Mouse (Mus musculus) megakaryocyte, adult 5-6 weeks (primary cell): ENCODE data around the gene Calhm5. TPM values are rescaled to one million over a fixed set of nuclear protein-coding genes. Genes with fewer than 3 reads are reported as not detected.

ENCODE experiments used
- ATAC-seq: 2 replicates; pipeline ENCODE4 v1.8.0; 2016; ENCODE audit warnings: mild to moderate bottlenecking, inconsistent platforms; ENCODE audit not compliant: poor library complexity, severe bottlenecking
- total RNA-seq, 2 experiments: library from RNA; stranded (forward) in 1 of 2; stranded (reverse) in 1 of 2; fragments of 153-499, 151-499 nt in 1 of 2; fragments of 221-1000, 200-1000 nt in 1 of 2; gene quantifications; 2 replicates each; pipeline versions ENCODE4 v1.2.3 to v1.2.4; 2015 to 2017

The Calhm5 gene
- not detected in 2 replicates for total RNA-seq (2015)
- not detected in 2 replicates for total RNA-seq (2017)

DNA sequence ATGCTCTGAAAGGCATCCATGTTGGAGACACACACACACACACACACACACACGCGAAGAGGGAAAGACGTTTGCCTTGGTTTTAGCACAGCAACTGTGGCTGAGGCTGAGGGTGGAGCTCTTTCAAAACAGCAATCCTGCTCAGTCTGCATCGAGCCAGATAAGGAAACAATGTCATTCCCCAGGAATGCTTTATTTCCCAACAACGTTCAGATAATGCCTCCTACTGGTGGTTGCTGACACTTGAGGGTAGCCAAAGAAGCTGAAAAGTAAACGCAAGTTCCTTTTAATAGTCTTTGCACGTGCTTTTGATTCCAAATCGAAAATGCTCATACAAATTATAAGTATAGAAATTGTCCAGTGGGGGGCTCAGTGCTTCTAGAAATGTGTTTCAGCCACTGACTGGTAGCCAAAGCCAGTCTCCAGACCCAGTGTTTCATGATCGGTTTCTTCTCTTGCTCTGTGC lies at the start of gene Calhm5:
Calhm5 (minus strand) TSS at position 102 of the 466 bp plus-strand sequence.
- ATAC-seq = peak; percentile 69

DNA sequence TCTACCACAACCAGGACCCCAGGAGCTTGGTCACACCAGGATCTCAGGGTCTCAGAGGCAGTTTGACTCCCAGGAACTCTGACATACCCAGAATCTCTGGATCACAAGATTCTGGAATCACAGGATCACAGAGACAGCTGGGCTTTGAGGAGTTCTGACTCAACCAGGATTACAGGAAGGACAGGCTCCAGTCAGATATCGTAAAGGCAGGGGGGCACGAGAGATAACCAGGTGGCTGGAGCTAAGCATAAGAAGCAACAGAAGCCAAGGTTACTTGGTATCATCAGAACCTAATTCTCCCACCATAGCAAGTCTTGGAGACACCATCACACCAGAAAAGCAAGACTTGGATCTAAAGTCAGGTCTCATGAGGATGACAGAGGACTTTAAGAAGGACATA lies 45.4 kb upstream of the Calhm5 start:
- no peak for ATAC-seq

GRCm38 (mm10) chr10:34139768-34140167 lies 43.4 kb upstream of the Calhm5 start:
- 0 out of 2 replicates have a peak, but pooled peaks have one; percentile 15 for ATAC-seq

- peak; percentile 56; the same call in 1 of the 2 replicates for ATAC-seq
Observed at GRCm38 (mm10) chr10:34138027-34138426, 41.7 kb upstream of the Calhm5 start.

DNA sequence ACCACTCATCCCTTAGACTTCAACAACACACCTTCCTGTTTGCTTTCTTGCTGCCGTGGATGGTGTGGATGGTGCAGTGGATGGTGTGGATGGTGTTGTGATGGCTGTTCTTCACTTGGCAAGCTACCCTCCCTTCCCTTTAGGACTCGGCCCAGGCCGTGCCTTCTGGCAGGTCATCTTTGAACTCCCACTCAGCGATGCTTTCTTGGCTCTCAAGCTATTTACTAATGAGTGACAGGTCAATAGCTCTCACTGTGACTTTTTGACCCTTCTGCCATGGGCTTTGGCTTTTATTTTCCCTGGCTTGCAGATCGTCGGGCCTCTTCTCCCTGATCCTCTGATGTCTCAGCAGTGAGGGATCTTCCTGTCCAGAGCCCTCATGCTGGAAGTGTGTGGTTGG lies 40.1 kb upstream of the Calhm5 start:
- ATAC-seq = no peak

GRCm38 (mm10) chr10:34131356-34131755 lies 35.0 kb upstream of the Calhm5 start:
- peak; percentile 79 for ATAC-seq

- ATAC-seq = 0 out of 2 replicates have a peak, but pooled peaks have one; percentile 7
Observed at GRCm38 (mm10) chr10:34128391-34128790, 32.1 kb upstream of the Calhm5 start.

DNA sequence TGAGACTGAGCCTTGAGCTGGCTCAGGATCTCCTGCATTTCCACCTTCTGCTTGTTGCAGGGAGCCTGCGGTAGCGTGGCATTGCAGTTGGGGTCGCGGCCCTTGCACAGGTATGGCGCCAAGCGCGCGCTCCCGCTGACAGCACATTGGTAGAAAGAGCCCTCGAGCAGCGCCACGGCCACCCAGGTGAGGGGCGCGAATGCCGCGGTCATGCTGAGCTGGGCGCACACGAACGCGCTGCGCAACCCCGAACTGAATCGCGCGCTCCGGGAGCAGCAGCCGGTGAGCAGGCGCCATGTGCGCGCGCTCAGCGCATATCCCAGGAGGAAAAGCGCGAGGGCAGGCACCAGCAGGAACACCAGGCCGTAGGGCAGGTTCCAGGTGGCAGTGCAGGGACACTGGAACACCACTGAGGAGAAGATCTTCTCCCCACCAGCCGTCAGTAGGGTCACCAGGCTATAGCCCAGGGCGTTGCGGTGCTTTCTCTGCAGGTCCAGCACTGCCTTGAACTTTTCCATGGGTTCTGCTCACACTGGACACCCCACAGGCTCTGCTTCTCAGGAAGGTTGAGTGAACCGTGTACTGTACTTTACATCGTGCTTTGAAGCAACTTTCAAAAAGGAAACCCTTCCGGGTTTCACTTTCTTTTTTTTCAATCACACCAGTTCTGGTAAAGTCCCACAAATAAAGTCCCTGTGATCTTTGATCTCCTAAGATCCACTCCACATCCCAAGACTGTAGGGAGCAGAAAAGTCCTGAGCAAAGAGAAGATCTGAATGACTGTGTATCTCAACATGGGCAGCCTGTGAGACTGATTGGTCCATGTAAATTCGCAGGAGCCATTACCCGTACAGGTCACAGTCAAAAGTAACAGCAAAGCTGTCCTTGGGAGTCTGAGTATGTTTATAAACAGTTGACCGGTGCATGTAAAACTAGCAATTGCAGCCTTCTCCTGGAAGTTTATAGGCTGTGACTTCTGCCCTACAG lies 31.4 kb upstream of the Calhm5 start, which contains the start of gene Calhm6:
Calhm6 (minus strand) TSS at position 593 of the 987 bp plus-strand sequence.
- ATAC-seq = peak; percentile 53

GRCm38 (mm10) chr10:34118421-34118820 lies 22.1 kb upstream of the Calhm5 start:
- peak; percentile 54 for ATAC-seq

GRCm38 (mm10) chr10:34117770-34118169 lies 21.5 kb upstream of the Calhm5 start:
- ATAC-seq = peak; percentile 24; the same call in 1 of the 2 replicates

DNA sequence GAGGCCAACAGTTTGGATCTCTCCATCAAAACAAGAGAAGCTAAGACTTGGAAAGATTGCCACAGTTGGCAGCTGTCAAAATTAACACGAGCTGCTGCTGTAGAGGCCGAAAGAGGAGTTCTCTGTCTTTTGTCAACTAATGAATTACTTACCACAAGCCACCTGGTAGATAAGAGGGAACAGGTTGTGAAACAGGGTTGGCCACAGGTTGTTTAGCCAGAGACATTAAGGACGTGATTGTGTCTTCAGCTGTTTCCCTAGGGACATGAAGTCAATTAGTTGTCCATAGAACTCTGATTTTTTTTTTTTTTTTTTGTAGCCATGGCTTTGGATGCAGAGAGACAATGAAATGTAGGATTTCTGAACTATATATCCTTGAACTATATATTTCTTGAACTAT lies 20.8 kb upstream of the Calhm5 start:
- ATAC-seq = no peak

GRCm38 (mm10) chr10:34111964-34112738 lies 15.8 kb upstream of the Calhm5 start:
- no peak for ATAC-seq

- ATAC-seq = peak; percentile 63
Observed at GRCm38 (mm10) chr10:34110863-34111465, 14.6 kb upstream of the Calhm5 start.

DNA sequence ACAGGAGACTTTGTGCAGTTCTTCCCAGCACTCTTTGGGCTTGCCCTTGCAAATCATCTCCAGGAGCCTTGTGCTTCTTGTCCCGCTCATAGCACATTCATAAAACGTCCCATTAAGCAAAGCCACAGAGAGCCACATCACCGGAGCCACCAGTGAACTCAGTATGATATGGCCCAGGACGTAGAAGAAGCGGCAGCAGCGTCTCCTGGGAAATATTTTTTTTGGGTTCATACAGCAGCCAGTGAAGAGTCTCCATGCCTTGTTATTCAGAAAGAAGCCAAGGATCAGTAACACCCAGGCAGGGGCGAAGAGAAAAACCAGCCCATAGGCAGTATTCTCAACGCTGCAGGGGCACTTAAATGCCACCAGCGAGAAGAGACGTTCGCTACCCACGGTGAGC lies 355 bp downstream of the Calhm5 start:
- no peak for ATAC-seq

- no peak for ATAC-seq
Observed at GRCm38 (mm10) chr10:34095147-34095546, 1.2 kb downstream of the Calhm5 start.

DNA sequence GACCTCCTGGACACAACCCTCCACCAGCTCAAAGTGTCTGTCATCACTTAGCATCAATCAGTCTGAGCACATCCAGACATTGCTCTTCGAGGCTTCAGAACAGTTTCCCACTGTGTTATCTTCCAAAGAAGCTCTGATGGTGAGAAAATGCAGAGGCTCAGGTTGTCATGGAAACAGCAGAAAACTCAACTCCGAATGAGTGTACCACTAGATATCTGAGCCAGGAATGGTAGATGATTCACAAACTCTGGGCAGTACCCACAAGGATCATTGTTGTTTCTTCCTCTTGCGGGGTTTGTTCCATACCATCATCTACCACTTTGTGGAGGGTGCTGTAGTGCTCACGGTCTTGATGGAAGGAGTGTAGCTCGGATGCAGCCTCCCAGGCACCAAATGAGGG lies 4.4 kb downstream of the Calhm5 start:
- no peak for ATAC-seq

- no peak for ATAC-seq
Observed at GRCm38 (mm10) chr10:34090481-34090880, 5.8 kb downstream of the Calhm5 start.

- no peak for ATAC-seq
Observed at GRCm38 (mm10) chr10:34089517-34089916, 6.8 kb downstream of the Calhm5 start.

- ATAC-seq = no peak
Observed at GRCm38 (mm10) chr10:34088515-34088914, 7.8 kb downstream of the Calhm5 start.

DNA sequence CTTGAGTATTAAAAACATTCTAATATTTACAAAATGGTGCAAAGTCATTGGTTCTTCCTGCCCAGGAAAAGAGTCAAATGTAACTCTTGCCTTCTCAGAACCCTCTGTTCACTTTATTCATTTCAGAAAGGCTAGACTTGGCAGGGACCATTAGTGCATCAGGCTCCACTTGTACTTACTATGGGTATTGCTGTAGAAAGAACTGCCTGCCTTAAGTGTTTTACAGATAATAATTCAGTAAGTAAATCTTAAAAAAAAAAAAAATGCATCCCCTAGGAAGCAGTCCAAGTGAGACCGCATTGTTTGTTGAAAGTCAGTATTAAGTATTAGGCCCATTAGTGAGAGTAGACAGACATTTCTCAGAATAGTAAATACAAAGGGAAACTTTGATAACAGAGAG lies 9.8 kb downstream of the Calhm5 start:
- ATAC-seq = no peak
